ENCODE assay signal across 8 mouse cellular contexts in the genomic region with DNA sequence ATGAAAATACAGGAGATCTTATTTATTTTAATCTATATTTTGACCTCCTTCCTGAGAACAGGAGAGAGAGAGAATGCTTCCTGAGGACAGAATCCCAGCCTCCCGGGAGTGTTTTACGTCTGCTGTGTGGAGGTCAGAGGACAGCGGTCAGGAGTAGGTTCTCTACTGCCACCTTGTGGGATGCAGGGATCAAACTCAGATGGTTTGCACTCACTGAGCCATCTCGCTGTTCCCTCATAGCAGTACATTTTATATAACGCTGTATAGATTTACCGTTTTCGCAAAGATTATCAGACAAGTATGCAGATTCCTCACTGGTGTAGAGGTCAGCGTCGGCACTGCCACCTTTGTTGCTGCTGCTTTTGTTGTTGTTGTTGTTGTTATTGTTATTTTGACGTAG. TPM values are rescaled to one million over a fixed set of nuclear protein-coding genes. Genes with fewer than 3 reads are reported as not detected.
DNase-seq lines count a peak whose midpoint lies in the region; ATAC-seq and TF ChIP-seq lines count a peak whose summit lies in the region.

No protein-coding gene starts in this region.

- no peaks in the 10 kb centered on the region for H3K27me3 ChIP-seq in thymus, adult 2 months (ENCODE audit: control insufficient read depth, insufficient read depth, low read length)
- no peaks in the 10 kb centered on the region for H3K27me3 ChIP-seq in hindbrain, embryonic 14.5 days (ENCODE audit: control insufficient read depth, insufficient read depth, low read length)
- H3K27me3 ChIP-seq in small intestine, adult 2 months (ENCODE audit: control insufficient read depth, insufficient read depth, low read length): no peaks in the 10 kb centered on the region

- TF ChIP-seq CTCF in thymus, adult 2 months (IDR thresholded peaks at IDR 0.05; ENCODE audit: borderline replicate concordance, control insufficient read depth, extremely low read depth, insufficient read depth, low read length, poor library complexity): peak; percentile 40; the same call in 1 of the 2 replicates
- peak; percentile 78 for TF ChIP-seq CTCF in left cerebral cortex, adult 2 months (IDR thresholded peaks at IDR 0.05)
- TF ChIP-seq CTCF in small intestine, adult 2 months (IDR thresholded peaks at IDR 0.05; ENCODE audit: extremely low read depth, insufficient read length, insufficient replicate concordance, low read depth, low read length): peak; percentile 86; the same call in 1 of the 2 replicates

- DNase-seq in thymus, adult 2 months: peak; percentile 60
- no peak for DNase-seq in thymus, adult 18-20 months
- DNase-seq in cerebellum, adult 9-10 months: peak; percentile 83
- peak; percentile 48 to 52 for DNase-seq in gastrocnemius, adult 8-10 months (ENCODE audit: low spot score in 2 of 2)
- peak; percentile 51 for DNase-seq in hindbrain, embryonic 14.5 days (ENCODE audit: low spot score)
- DNase-seq in left cerebral cortex, adult 2 months (ENCODE audit: extremely low spot score in 1 of 2, low spot score in 2 of 2): peak; percentile 35 to 54

- H3K27ac ChIP-seq in thymus, adult 2 months (ENCODE audit: control insufficient read depth, insufficient read depth, low read length): no peak overlapping the region
- H3K27ac ChIP-seq in hindbrain, embryonic 14.5 days: no peak overlapping the region
- peak overlapping the region; percentile 54 for H3K27ac ChIP-seq in left cerebral cortex, adult 2 months
- no peak overlapping the region for H3K27ac ChIP-seq in small intestine, adult 2 months (ENCODE audit: insufficient read depth, low read depth, low read length)

- TF ChIP-seq POLR2A in thymus, adult 2 months (IDR thresholded peaks at IDR 0.05; ENCODE audit: control insufficient read depth, extremely low read depth, insufficient read depth, low read length, poor library complexity): no peak
- no peak for TF ChIP-seq POLR2A in small intestine, adult 2 months (IDR thresholded peaks at IDR 0.05; ENCODE audit: low read depth, low read length)

- 60% methylated on average over 10 of the region's 10 CpGs for WGBS in thymus, adult 2 months
- 52% methylated on average over 10 of the region's 10 CpGs for WGBS in hindbrain, embryonic 14.5 days
- WGBS in small intestine, adult 2 months: 35% methylated on average over 10 of the region's 10 CpGs

- no peak overlapping the region for H3K4me2 ChIP-seq in hindbrain, embryonic 14.5 days (replicated peaks)

- no peak for ATAC-seq in hindbrain, embryonic 14.5 days (ENCODE audit: low FRiP score)
- peak; percentile 75 for ATAC-seq in megakaryocyte-erythroid progenitor cell, adult 5-6 weeks (replicated peaks; ENCODE audit: low FRiP score, low TSS enrichment, poor library complexity, severe bottlenecking)

- intact Hi-C loops in left cerebral cortex, adult 2 months (cut with DNase I): loop anchor here (2.0 to 5.0 kb wide), 2 partner anchors 46 to 91 kb away; partner anchors contain the start of gene Vps26c

- peaks cover 5% of the 10 kb centered on the region; the same call in 1 of the 2 replicates for H3K36me3 ChIP-seq in thymus, adult 2 months (ENCODE audit: control insufficient read depth, insufficient read depth, low read length)
- no peaks in the 10 kb centered on the region for H3K36me3 ChIP-seq in hindbrain, embryonic 14.5 days (replicated peaks; ENCODE audit: control insufficient read depth, insufficient read depth)
- peaks cover 11% of the 10 kb centered on the region; the same call in 1 of the 2 replicates for H3K36me3 ChIP-seq in small intestine, adult 2 months (ENCODE audit: control insufficient read depth, insufficient read depth, low read length)

- no peaks in the 10 kb centered on the region for H3K9me3 ChIP-seq in hindbrain, embryonic 14.5 days (ENCODE audit: control insufficient read depth, low read length)

- H3K9ac ChIP-seq in hindbrain, embryonic 14.5 days: no peak overlapping the region

- H3K4me3 ChIP-seq in thymus, adult 2 months (ENCODE audit: control insufficient read depth, insufficient read depth, low read length): no peak overlapping the region
- no peak overlapping the region for H3K4me3 ChIP-seq in hindbrain, embryonic 14.5 days (replicated peaks; ENCODE audit: low read length)
- no peak overlapping the region for H3K4me3 ChIP-seq in left cerebral cortex, adult 2 months
- H3K4me3 ChIP-seq in small intestine, adult 2 months (ENCODE audit: low read depth, low read length): no peak overlapping the region

- no peaks in the 10 kb centered on the region for H3K4me1 ChIP-seq in thymus, adult 2 months (replicated peaks; ENCODE audit: control insufficient read depth, insufficient read depth, low read length)
- no peaks in the 10 kb centered on the region for H3K4me1 ChIP-seq in hindbrain, embryonic 14.5 days (replicated peaks; ENCODE audit: control insufficient read depth, insufficient read depth, low read length)
- H3K4me1 ChIP-seq in small intestine, adult 2 months (ENCODE audit: control insufficient read depth, insufficient read depth, insufficient read length, low read length): peaks cover 3% of the 10 kb centered on the region; the same call in 1 of the 2 replicates

RNA-seq across cellular contexts. Expression of gene Dyrk1a, which starts 48.7 kb away (rescaled TPM):
- polyA plus RNA-seq in thymus, adult 2 months (2012; rRNA removed): 78.4 and 89.5 TPM in 2 replicates
- 100 to 1,000 TPM in 3 of 4 experiments, 10 to 100 TPM in 1; 95.4 to 131 (median 109) TPM for total RNA-seq in gastrocnemius, adult 8-10 months (2022)
- polyA plus RNA-seq in hindbrain, embryonic 14.5 days (2014; fragmentation: Nextera tagmentation; extraction: Ambion mirVana): 12.8 and 14.0 TPM in 2 replicates
- total RNA-seq in left cerebral cortex, adult 2 months (2021): 10 to 100 TPM; 89.7 to 94.6 TPM
- 39.5 and 43.9 TPM in 2 replicates for total RNA-seq in megakaryocyte-erythroid progenitor cell, adult 5-6 weeks (2014; fragmentation: Nextera tagmentation)
- total RNA-seq in megakaryocyte-erythroid progenitor cell, adult 5-6 weeks (2017): 59.8 and 62.4 TPM in 2 replicates
- polyA plus RNA-seq in small intestine, adult 2 months (2012; rRNA removed): 15.9 and 32.1 TPM in 2 replicates

Comparison
In these comparisons a context has a peak if more than half of its experiments do, and no peak if none do; other contexts are left out.
1. DNase-seq: peak in thymus, adult 2 months (single experiment), cerebellum, adult 9-10 months (single experiment), gastrocnemius, adult 8-10 months (2 of 2), hindbrain, embryonic 14.5 days (single experiment) and left cerebral cortex, adult 2 months (2 of 2); none in thymus, adult 18-20 months (0 of 2).
2. Peak in every context shown above with its lines, with median percentiles within 50 percentile points of each other: CTCF ChIP-seq.